Mouse (Mus musculus): ENCODE measurements around the gene Vmn1r119. TPM values are rescaled to one million over a fixed set of nuclear protein-coding genes. Genes with fewer than 3 reads are reported as not detected.

Gene Vmn1r119
- polyA plus RNA-seq (2012; rRNA removed), result not detected in 2 replicates

DNA sequence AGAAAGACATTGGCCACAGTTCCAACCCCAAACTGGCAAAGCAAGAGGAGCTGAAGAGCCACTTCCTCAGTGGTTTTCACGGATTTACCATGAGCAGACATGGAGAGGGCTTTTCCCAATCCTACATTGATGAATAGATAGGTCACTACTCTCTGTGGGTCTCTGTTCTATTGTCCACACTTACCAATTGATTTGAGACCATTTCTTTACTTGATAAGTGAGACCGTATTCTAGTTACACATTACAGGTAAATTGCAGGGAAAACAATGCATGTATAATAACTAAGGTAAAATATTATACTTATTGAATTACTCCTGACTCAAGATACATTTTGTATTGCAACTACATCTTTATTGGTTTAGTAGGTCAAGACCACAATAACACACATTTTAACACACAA is at the start of gene Vmn1r119:
Gene Vmn1r119, minus strand, starts transcription at position 101 of the 400 bp plus-strand sequence.

DNA sequence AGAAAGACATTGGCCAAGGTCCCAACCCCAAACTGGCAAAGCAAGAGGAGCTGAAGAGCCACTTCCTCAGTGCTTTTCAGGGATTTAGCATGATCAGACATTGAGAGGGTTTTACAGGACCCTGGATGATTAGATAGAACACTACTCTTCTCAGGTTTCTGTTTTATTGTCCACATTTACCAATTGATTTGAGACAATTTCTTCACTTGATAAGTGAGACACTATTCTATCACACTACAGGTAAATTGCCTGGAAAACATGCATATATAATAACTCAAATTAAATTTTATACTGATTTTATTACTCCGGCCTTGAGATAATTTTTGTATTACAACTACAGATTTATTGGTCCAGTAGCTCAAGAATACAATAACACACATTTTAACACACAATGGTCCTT is 41.4 kb upstream of the Vmn1r119 start, which contains the start of gene Vmn1r120:
Gene Vmn1r120, minus strand, starts transcription at position 101 of the 400 bp plus-strand sequence.

Other genes starting within 250 kb of the Vmn1r119 start
- not detected in 2 replicates for gene Vmn1r112, start 241.3 kb downstream of the Vmn1r119 start, polyA plus RNA-seq (2012; rRNA removed)
- gene Vmn1r113, start 225.2 kb downstream of the Vmn1r119 start, polyA plus RNA-seq (2012; rRNA removed), result not detected in 2 replicates
- not detected in 2 replicates for gene Vmn1r114, start 200.3 kb downstream of the Vmn1r119 start, polyA plus RNA-seq (2012; rRNA removed)
- not detected in 2 replicates for gene Vmn1r115, start 167.5 kb downstream of the Vmn1r119 start, polyA plus RNA-seq (2012; rRNA removed)
- gene Vmn1r116, start 140.2 kb downstream of the Vmn1r119 start, polyA plus RNA-seq (2012; rRNA removed), result not detected in 2 replicates
- gene Vmn1r117, start 128.3 kb downstream of the Vmn1r119 start, polyA plus RNA-seq (2012; rRNA removed), result not detected in 2 replicates
- not detected in 2 replicates for gene Vmn1r118, start 100.1 kb downstream of the Vmn1r119 start, polyA plus RNA-seq (2012; rRNA removed)
- gene Vmn1r120, start 41.3 kb upstream of the Vmn1r119 start, polyA plus RNA-seq (2012; rRNA removed), result not detected in 2 replicates
- not detected in 2 replicates for gene Vmn1r121, start 86.1 kb upstream of the Vmn1r119 start, polyA plus RNA-seq (2012; rRNA removed)
- gene Vmn1r122, start 121.7 kb upstream of the Vmn1r119 start, polyA plus RNA-seq (2012; rRNA removed), result not detected in 2 replicates
- gene Vmn1r123, start 149.7 kb upstream of the Vmn1r119 start, polyA plus RNA-seq (2012; rRNA removed), result not detected in 2 replicates
- not detected in 2 replicates for gene Gm5157, start 178.0 kb upstream of the Vmn1r119 start, polyA plus RNA-seq (2012; rRNA removed)
- gene Vmn1r124, start 248.2 kb upstream of the Vmn1r119 start, polyA plus RNA-seq (2012; rRNA removed), result not detected in 2 replicates